Mouse (Mus musculus): ENCODE data around the gene Pfkm.

Pfkm gene

GRCm38 (mm10) chr15:98092372-98093120 lies at the start of gene Pfkm:
Gene Pfkm, plus strand, starts transcription at chr15:98092589.
- no peak for ATAC-seq (ENCODE audit: insufficient number of reproducible peaks, low FRiP score, low TSS enrichment)

DNA sequence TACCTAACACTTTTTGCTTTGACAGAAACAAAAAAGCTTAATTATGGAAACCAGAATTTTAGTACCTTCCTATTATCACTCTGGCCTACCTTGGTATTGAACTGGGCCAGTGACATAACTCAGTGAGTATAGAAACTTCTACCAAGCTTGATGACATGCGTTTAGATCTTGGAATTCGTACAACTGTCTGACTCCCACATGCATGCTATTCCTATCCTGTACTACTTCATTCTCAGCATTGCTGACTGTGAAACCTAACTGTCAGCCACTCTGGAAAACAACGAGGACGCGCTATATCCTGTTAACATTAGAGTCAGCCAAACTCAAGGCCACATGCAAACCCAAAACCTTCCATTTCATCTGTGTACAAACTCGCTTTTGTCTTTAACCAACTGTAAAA lies 48.4 kb upstream of the Pfkm start:
- no peak for ATAC-seq (ENCODE audit: insufficient number of reproducible peaks, low FRiP score, low TSS enrichment)

- ATAC-seq (ENCODE audit: insufficient number of reproducible peaks, low FRiP score, low TSS enrichment) = no peak
These were observed 48.0 kb upstream of the Pfkm start for GRCm38 (mm10) chr15:98044387-98044786.

DNA sequence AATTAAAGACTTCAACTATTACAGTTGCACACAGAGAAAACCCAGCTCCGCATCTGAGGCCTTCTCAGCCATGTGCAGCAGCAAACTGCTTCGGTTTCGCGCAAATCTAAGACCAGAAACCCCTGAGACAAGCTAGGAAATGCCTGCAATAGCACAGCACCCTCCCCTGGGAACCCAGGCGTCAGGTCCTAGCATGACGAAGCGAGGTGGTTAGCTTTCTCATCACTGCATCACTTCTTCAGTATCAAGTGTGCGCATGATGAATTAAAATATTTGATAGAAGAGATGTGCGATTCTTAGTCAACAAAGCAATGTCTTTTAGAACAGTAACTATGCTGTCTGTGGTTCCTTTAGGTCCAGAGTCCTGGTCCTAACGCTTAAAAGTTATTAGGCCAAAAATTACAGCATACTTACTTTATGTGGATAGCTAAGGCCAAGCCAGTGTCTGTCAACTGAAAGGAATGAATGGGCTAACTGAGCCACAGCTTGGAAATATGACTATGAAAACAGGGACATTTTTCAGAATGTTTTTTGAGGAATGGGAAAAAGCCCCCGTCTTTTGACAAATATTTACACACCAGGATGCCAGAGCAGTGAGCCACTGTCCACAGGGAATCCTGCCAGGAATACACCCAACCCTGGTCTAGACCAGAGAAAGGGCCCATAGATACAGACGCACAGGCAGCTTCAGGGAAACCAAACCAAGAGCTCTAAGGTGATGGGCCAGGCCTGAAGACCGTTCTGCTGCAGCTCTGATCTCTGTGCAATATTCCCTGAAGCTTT lies 43.3 kb upstream of the Pfkm start:
- no peak for ATAC-seq (ENCODE audit: insufficient number of reproducible peaks, low FRiP score, low TSS enrichment)

DNA sequence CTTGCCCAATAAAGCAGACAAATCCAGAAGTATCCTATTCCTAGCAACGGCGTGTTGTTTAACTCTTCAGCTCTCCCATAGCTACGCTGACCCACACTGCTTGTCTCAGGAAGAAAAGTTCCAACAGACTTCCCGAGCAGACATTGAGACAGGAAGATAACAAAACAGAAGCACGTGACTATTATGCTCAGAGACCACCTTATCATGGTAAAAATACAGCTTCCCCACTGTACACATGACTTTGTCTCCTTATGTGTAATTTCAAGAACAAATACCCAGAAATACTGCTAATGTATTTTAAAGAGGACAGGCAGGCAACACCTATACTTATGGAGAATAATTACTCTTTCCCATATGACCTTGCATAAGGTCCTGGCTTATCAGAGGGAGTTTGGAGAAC lies 40.7 kb upstream of the Pfkm start:
- no peak for ATAC-seq (ENCODE audit: insufficient number of reproducible peaks, low FRiP score, low TSS enrichment)

GRCm38 (mm10) chr15:98055246-98055645 lies 37.1 kb upstream of the Pfkm start:
- 0 out of 2 replicates have a peak, but pooled peaks have one; percentile 36 for ATAC-seq (ENCODE audit: insufficient number of reproducible peaks, low FRiP score, low TSS enrichment)

DNA sequence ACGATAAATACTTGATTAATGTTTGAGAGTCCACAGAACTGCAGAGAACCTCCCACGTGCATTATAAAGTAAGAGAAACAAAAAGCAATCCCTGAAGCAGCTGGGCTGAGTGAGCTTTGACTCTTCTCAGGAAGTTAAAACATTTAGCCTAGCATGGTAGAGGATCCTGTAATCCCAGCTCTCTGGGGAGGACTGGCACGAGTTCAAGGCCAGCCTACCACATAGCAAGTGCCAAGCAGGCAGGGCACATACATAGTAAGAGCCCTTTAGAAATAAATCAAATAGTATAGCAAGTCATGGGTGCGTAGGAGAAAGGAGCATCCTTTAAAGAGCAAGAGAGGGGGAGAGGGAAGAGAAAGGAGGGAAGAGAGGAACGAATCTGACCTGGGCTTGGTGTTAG lies 26.5 kb upstream of the Pfkm start:
- ATAC-seq (ENCODE audit: insufficient number of reproducible peaks, low FRiP score, low TSS enrichment) = no peak

DNA sequence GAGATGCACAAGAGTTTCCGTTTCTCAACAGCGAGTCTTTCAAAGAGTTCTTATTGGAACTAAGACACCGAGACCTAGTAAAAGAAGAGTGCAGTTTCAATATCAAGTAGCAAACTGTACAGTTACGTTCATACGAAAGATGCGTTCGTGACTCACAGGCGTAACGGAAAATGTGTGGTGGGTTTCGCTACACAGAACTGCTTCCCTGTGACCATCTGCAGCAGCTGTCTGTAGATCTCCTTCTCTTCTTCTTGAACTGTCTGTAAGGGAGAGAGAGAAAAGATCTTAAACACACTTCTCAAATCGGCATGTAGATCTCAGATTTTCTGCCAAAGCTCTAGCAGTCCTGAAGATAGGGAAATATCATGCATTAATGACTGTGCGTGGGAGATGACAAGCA lies 25.8 kb upstream of the Pfkm start:
- no peak for ATAC-seq (ENCODE audit: insufficient number of reproducible peaks, low FRiP score, low TSS enrichment)

GRCm38 (mm10) chr15:98067492-98067891 lies 24.9 kb upstream of the Pfkm start:
- ATAC-seq (ENCODE audit: insufficient number of reproducible peaks, low FRiP score, low TSS enrichment) = no peak

DNA sequence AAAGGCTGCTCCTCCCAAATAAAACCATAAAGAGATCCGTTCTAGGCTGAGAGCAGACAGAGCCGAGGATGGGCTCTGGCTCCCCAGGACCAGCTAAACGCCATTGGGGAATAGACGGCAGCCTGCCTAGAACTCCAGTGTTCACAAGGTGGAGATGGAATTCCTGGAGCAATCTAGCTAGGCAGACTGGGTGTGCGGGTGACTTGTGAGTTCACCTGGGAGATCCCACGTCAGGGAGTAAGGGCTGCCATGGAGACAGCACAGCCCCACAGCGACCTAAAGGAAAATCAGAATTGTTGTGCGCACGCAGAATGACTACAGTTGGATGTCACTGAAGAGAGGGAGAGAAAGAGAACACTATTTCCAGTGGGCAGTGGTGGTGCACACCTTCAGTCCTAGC lies 23.9 kb upstream of the Pfkm start:
- ATAC-seq (ENCODE audit: insufficient number of reproducible peaks, low FRiP score, low TSS enrichment) = no peak

GRCm38 (mm10) chr15:98069566-98070245 lies 22.7 kb upstream of the Pfkm start:
- ATAC-seq (ENCODE audit: insufficient number of reproducible peaks, low FRiP score, low TSS enrichment) = 0 out of 2 replicates have a peak, but pooled peaks have one; percentile 26

DNA sequence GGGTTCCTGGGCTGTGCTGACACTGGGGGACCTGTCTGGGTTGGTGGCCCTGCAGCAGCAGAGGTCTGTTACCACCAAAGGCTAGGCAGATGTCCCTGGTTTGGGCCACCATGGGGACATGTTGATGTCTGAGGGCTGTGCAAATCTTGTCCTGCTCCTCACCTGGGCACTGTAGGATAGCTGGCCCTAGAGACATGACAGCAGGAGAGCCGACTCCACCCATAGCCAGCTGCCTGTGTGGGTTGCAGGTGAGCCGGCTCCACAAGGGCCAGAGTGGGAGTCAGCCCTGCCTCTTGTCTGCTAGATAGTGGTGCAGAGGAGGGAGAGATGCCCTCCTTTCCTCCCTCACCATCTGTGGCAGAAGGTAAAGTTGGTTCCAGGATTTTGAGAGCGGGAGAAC lies 22.0 kb upstream of the Pfkm start:
- ATAC-seq (ENCODE audit: insufficient number of reproducible peaks, low FRiP score, low TSS enrichment) = no peak

- no peak for ATAC-seq (ENCODE audit: insufficient number of reproducible peaks, low FRiP score, low TSS enrichment)
These were observed 17.9 kb upstream of the Pfkm start for GRCm38 (mm10) chr15:98074521-98074920.

- no peak for ATAC-seq (ENCODE audit: insufficient number of reproducible peaks, low FRiP score, low TSS enrichment)
These were observed 17.4 kb upstream of the Pfkm start for GRCm38 (mm10) chr15:98075034-98075433.

- no peak for ATAC-seq (ENCODE audit: insufficient number of reproducible peaks, low FRiP score, low TSS enrichment)
These were observed 15.5 kb upstream of the Pfkm start for GRCm38 (mm10) chr15:98076901-98077300.

DNA sequence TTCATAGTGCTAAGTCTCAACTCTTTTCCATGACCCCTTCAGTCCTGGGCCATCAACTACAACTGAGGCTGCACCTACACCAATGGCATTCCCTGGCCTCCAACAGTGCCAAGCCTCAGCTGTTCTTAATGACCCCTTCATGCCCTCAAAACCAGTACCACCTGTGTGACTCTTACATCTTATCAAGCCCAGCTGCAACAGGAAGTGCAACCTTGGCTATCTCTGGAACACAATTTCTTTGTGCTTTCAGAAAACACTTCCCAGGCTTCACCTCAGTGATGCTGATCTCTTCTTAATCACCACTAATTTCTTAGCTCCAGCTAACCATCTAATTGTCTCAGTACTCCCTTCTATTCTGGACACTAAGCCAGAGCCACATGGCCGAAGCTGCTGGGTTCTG lies 3.5 kb upstream of the Pfkm start:
- ATAC-seq (ENCODE audit: insufficient number of reproducible peaks, low FRiP score, low TSS enrichment) = no peak

- no peak for ATAC-seq (ENCODE audit: insufficient number of reproducible peaks, low FRiP score, low TSS enrichment)
These were observed 2.8 kb upstream of the Pfkm start for GRCm38 (mm10) chr15:98089421-98090183.

- ATAC-seq (ENCODE audit: insufficient number of reproducible peaks, low FRiP score, low TSS enrichment) = no peak
These were observed 548 bp upstream of the Pfkm start for GRCm38 (mm10) chr15:98091841-98092240.

- peak; percentile 87 for ATAC-seq (ENCODE audit: insufficient number of reproducible peaks, low FRiP score, low TSS enrichment)
These were observed 977 bp downstream of the Pfkm start, which contains the start of gene Senp1 for GRCm38 (mm10) chr15:98093121-98094011. Gene Senp1, minus strand, starts transcription at chr15:98093744.

Data from cerebellum, adult (tissue).